Mouse (Mus musculus) bone marrow macrophage, adult 2 months (primary cell): ENCODE data around the gene Ubap2l.

Experiments
- CTCF ChIP-seq: IDR thresholded peaks from 2 replicates; pipeline ENCODE4 v1.5.1; 2012; ENCODE audit warnings: low read depth, mild to moderate bottlenecking, low read length, moderate library complexity
- POLR2A ChIP-seq: IDR thresholded peaks from 2 replicates; pipeline ENCODE4 v1.6.1; 2012; ENCODE audit warnings: mild to moderate bottlenecking, low read depth, low read length, borderline replicate concordance

DNA sequence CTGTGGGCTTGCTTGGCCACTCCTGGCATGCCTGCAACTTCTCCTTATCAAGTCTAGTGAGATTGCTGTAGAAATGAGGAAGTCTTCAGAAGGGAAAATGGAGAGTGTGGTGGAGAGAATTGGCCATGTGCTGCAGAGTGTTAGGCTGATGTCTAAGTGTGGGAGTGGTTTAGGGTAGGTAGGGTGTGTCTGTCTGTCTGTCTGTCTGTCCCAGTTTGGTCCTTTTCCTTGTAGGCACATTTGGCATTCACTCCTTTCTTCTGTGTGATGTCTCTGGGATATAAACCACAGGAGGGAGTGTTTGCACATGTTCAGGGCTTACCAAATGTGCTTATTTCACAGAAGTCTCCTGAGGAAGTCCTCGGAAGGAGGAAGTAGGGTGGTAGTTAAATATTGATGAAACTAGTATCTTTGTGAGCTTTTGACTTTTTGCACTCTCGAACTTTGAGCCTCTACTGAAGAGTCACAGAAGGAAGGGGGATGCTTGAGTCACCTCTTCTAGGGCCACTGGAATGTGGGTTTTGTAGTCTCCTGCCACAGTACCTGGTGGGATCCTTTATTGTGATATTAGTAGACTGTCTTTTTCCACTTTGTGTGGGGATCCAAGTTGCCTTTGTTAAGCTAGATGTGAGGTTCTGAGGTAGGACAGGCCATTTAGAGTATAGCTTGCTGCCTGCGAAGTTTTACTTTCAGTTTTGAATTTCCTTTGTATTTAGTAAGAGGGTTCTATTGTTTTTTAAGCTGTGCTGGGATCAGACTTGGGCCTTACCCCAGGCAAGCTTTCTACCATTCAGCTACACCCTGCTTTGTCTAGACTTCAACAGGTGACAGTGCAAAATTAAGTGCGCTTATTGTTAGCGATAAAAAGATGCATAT lies 29.2 kb upstream of the Ubap2l start:
- TF ChIP-seq CTCF: no peak
- no peak for TF ChIP-seq POLR2A
